Mouse (Mus musculus) heart, postnatal 0 days (tissue): ENCODE measurements around the gene Nlrp4b. TPM values are rescaled to one million over a fixed set of nuclear protein-coding genes. Genes with fewer than 3 reads are reported as not detected.
"Not testable (repeated sequence)": the region's sequence is repeated elsewhere in the genome, so short reads cannot be mapped to it uniquely, and the experiment has no call there.

Source experiments
- ATAC-seq: fragments of 200-750 bp; cut with Nextera tagmentation; 2 replicates; pipeline ENCODE4 v1.8.0; 2017; ENCODE audit warnings: low read depth, moderate number of reproducible peaks, moderate library complexity; ENCODE audit not compliant: insufficient read depth
- DNase-seq: peaks from one replicate; pipeline ENCODE4 v3.0.0-alpha.2; 2016; ENCODE audit warnings: low spot score
- H3K27ac ChIP-seq: fragments of 300-500 bp; sonication (generic); 2 replicates; pipeline ENCODE4 v1.5.1; 2014; ENCODE audit warnings: low read depth, mild to moderate bottlenecking
- H3K27me3 ChIP-seq: fragments of 300-500 bp; sonication (generic); 2 replicates; pipeline ENCODE4 v1.6.1; 2014; ENCODE audit warnings: low read length, mixed read lengths; ENCODE audit not compliant: control insufficient read depth, insufficient read depth
- H3K36me3 ChIP-seq: fragments of 300-500 bp; sonication (generic); replicated peaks from 2 replicates; pipeline ENCODE4 v1.6.1; 2014; ENCODE audit warnings: low read length, mixed read lengths; ENCODE audit not compliant: control insufficient read depth, insufficient read depth
- H3K4me1 ChIP-seq: fragments of 300-500 bp; sonication (generic); 2 replicates; pipeline ENCODE4 v1.6.1; 2014; ENCODE audit warnings: antibody characterized with exemption; ENCODE audit not compliant: control insufficient read depth, insufficient read depth
- H3K4me2 ChIP-seq: fragments of 300-500 bp; sonication (generic); 2 replicates; pipeline ENCODE4 v1.6.1; 2014; ENCODE audit warnings: low read depth, mild to moderate bottlenecking, low read length, moderate library complexity
- H3K4me3 ChIP-seq: fragments of 300-500 bp; sonication (generic); 2 replicates; pipeline ENCODE4 v1.5.1; 2014; ENCODE audit warnings: low read depth, low read length
- H3K9ac ChIP-seq: fragments of 300-500 bp; sonication (generic); replicated peaks from 2 replicates; pipeline ENCODE4 v1.6.1; 2014; ENCODE audit warnings: low read depth, low read length, mixed read lengths
- H3K9me3 ChIP-seq: fragments of 300-500 bp; sonication (generic); replicated peaks from 2 replicates; pipeline ENCODE4 v1.6.1; 2016; ENCODE audit warnings: low read length; ENCODE audit not compliant: control insufficient read depth
- CTCF ChIP-seq: IDR thresholded peaks from 2 replicates; pipeline ENCODE4 v1.5.1; 2016; ENCODE audit warnings: antibody characterized with exemption, control low read depth, low read depth
- EP300 ChIP-seq: IDR thresholded peaks from 2 replicates; pipeline ENCODE4 v1.6.1; 2016; ENCODE audit warnings: antibody characterized with exemption, low read depth
- WGBS: fragments of 180-500 bp; shearing (Covaris S2); extraction: QIAGEN DNeasy Blood & Tissue Kit; methylation state at CpG from one replicate; pipeline ENCODE4 v1.1.7; 2014; 5-methylcytosine and 5-hydroxymethylcytosine counted together
- polyA plus RNA-seq: library from polyadenylated mRNA; unstranded; fragments of >200 nt; fragmentation: Nextera tagmentation; extraction: Ambion mirVana; gene quantifications from 2 replicates; pipeline ENCODE4 v1.2.1, GENCODE M21; 2015
- total RNA-seq: library from RNA; depleted of rRNA; stranded (reverse); fragments of >200 nt; gene quantifications from 2 replicates; pipeline ENCODE4 v1.2.3, GENCODE M21; 2014; ENCODE audit warnings: low replicate concordance; rRNA removed

The Nlrp4b gene
- total RNA-seq (not detected in 2 replicates), polyA plus RNA-seq (not detected in 2 replicates)

DNA sequence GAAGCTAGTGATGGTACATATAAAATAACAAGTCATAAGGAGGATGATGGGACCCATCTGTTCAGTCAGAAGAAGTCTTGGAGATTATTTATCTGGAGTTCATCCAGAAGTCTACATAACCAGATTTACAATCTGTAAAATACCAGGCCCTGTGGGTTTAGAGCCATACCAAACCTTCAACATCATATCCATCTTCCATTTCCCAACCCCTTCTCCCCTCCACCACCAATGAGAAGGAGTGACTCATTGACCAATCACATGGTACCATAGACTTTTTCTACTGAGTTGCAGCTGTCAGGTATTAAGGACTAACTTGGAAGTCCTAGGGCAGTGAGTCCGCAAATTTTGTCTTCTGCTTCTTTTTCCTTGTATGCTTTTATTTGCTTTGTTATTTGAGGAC, at the start of gene Nlrp4b:
Gene Nlrp4b (plus strand): TSS at position 301 of the 400 bp plus-strand sequence.
- H3K4me3 ChIP-seq, result no peak within 1 kb of the TSS
- TF ChIP-seq EP300, result no peak
- TF ChIP-seq CTCF, result no peak
- H3K27ac ChIP-seq, result no peak within 1 kb of the TSS
- ATAC-seq, result no peak
- H3K9ac ChIP-seq, result no peak within 1 kb of the TSS
- 0 out of 2 replicates have a peak, but pooled peaks cover 7% of the 10 kb centered on the region for H3K9me3 ChIP-seq
- no peaks in the 10 kb centered on the region for H3K27me3 ChIP-seq
- no peaks in the 10 kb centered on the region for H3K4me1 ChIP-seq
- no peak within 1 kb of the TSS for H3K4me2 ChIP-seq
- DNase-seq, result no peak
- no peaks in the 10 kb centered on the region for H3K36me3 ChIP-seq
- 79% methylated on average over 1 of the region's 1 CpGs for WGBS

DNA sequence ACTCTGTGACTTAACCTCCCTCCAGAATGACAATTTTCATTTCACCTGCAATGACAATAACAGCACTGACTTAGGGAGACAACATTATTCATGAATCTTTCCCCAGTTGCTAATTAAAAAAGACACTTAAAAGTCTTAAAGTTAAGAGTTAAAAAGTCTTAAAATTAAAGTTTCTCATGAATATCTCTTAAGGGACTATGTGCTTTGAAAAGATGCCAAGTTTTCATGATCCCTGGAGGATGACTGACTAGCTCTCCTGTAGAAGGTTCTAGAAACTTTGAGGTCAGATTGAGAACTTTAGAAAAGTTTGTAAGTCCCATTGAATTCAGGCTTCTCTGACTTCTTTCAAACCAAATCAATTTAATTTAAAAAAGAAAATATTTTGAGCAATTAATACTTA, 66.7 kb downstream of the Nlrp4b start, which contains the start of gene Vmn1r71:
Gene Vmn1r71 (minus strand): TSS at position 101 of the 400 bp plus-strand sequence.
- ATAC-seq (no peak), DNase-seq (no peak)
- Histone ChIP-seq H3K9ac (no peak within 1 kb of the TSS), H3K36me3 (no peaks in the 10 kb centered on the region), H3K27me3 (no peaks in the 10 kb centered on the region), H3K4me3 (no peak within 1 kb of the TSS), H3K9me3 (peaks cover 11% of the 10 kb centered on the region), H3K27ac (no peak within 1 kb of the TSS), H3K4me2 (no peak within 1 kb of the TSS), H3K4me1 (no peaks in the 10 kb centered on the region)
- no peak for TF ChIP-seq EP300
- TF ChIP-seq CTCF, result no peak

DNA sequence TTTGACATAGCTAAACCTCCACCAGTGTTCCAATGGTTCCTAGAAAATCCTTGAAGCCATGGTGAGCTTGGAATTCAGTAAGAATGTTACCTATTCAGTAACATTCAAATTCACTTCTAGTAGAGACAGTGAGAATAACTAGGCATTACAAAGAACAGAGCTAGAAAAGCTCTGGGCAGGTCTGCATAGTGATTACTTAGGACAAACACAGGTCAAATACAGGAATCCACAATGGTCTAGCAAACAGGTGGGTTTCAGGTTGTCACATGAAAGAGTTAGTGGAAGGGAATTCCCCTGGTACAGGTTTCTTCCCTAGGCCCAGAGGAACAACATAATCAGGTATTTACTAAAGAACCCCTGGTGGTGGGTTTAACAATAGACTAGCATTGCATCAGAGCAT, 70.0 kb downstream of the Nlrp4b start:
- not testable (repeated sequence) for H3K27ac ChIP-seq, DNase-seq, H3K27me3 ChIP-seq, H3K36me3 ChIP-seq, ATAC-seq, H3K9ac ChIP-seq, H3K9me3 ChIP-seq, H3K4me3 ChIP-seq, H3K4me2 ChIP-seq, H3K4me1 ChIP-seq

Other genes starting within 250 kb of the Nlrp4b start
- gene Vmn1r67, start 244.5 kb upstream of the Nlrp4b start, total RNA-seq, result not detected in 2 replicates
- not detected in 2 replicates for gene Vmn1r67, start 244.5 kb upstream of the Nlrp4b start, polyA plus RNA-seq
- 2.2 and 4.8 TPM in 2 replicates for gene Zik1, start 192.4 kb upstream of the Nlrp4b start, total RNA-seq
- 2.0 and 2.4 TPM in 2 replicates for gene Zik1, start 192.4 kb upstream of the Nlrp4b start, polyA plus RNA-seq
- not detected in 2 replicates for gene Vmn1r68, start 129.3 kb upstream of the Nlrp4b start, total RNA-seq
- gene Vmn1r68, start 129.3 kb upstream of the Nlrp4b start, polyA plus RNA-seq, result not detected in 2 replicates
- gene Vmn1r69, start 74.1 kb upstream of the Nlrp4b start, total RNA-seq, result not detected in 2 replicates
- gene Vmn1r69, start 74.1 kb upstream of the Nlrp4b start, polyA plus RNA-seq, result not detected in 2 replicates
- gene Vmn1r70, start 56.3 kb upstream of the Nlrp4b start, total RNA-seq, result not detected in 2 replicates
- not detected in 2 replicates for gene Vmn1r70, start 56.3 kb upstream of the Nlrp4b start, polyA plus RNA-seq
- gene Vmn1r71, start 66.6 kb downstream of the Nlrp4b start, total RNA-seq, result not detected in 2 replicates
- gene Vmn1r71, start 66.6 kb downstream of the Nlrp4b start, polyA plus RNA-seq, result not detected in 2 replicates
- not detected in 2 replicates for gene Zscan4b, start 217.3 kb downstream of the Nlrp4b start, total RNA-seq
- gene Zscan4b, start 217.3 kb downstream of the Nlrp4b start, polyA plus RNA-seq, result not detected in 2 replicates